Mouse (Mus musculus) neural tube, embryonic 11.5 days (tissue): ENCODE results near the gene Esp38. TPM values are rescaled to one million over a fixed set of nuclear protein-coding genes. Genes with fewer than 3 reads are reported as not detected.
"Not testable (repeated sequence)": the region's sequence is repeated elsewhere in the genome, so short reads cannot be mapped to it uniquely, and the experiment has no call there.

Experiments
- ATAC-seq: fragments of 200-750 bp; cut with Nextera tagmentation; 2 replicates; pipeline ENCODE4 v1.8.0; 2017; ENCODE audit warnings: moderate number of reproducible peaks, mild to moderate bottlenecking, moderate TSS enrichment, moderate library complexity; ENCODE audit not compliant: insufficient read depth, low FRiP score, low TSS enrichment
- DNase-seq: peaks from one replicate; pipeline ENCODE4 v3.0.0-alpha.2; 2015; ENCODE audit warnings: low spot score
- H3K27ac ChIP-seq: fragments of 300-500 bp; sonication (generic); 2 replicates; pipeline ENCODE4 v1.5.1; 2014; ENCODE audit warnings: low read depth, mild to moderate bottlenecking, low read length
- H3K27me3 ChIP-seq: fragments of 300-500 bp; sonication (generic); 2 replicates; pipeline ENCODE4 v1.6.1; 2014; ENCODE audit warnings: mild to moderate bottlenecking, low read length, mixed read lengths; ENCODE audit not compliant: control insufficient read depth, insufficient read depth
- H3K36me3 ChIP-seq: fragments of 300-500 bp; sonication (generic); 2 replicates; pipeline ENCODE4 v1.6.1; 2014; ENCODE audit warnings: mild to moderate bottlenecking, low read length, moderate library complexity, mixed read lengths; ENCODE audit not compliant: control insufficient read depth, insufficient read depth
- H3K4me1 ChIP-seq: fragments of 300-500 bp; sonication (generic); 2 replicates; pipeline ENCODE4 v1.6.1; 2014; ENCODE audit warnings: low read length, mixed read lengths; ENCODE audit not compliant: control insufficient read depth, insufficient read depth
- H3K4me2 ChIP-seq: fragments of 300-500 bp; sonication (generic); 2 replicates; pipeline ENCODE4 v1.6.1; 2014; ENCODE audit warnings: low read depth, mild to moderate bottlenecking, moderate library complexity
- H3K4me3 ChIP-seq: fragments of 300-500 bp; sonication (generic); 2 replicates; pipeline ENCODE4 v1.5.1; 2014; ENCODE audit warnings: low read depth, low read length
- H3K9ac ChIP-seq: fragments of 300-500 bp; sonication (generic); 2 replicates; pipeline ENCODE4 v1.6.1; 2014; ENCODE audit warnings: mild to moderate bottlenecking, low read length
- H3K9me3 ChIP-seq: fragments of 300-500 bp; sonication (generic); 2 replicates; pipeline ENCODE4 v1.6.1; 2016; ENCODE audit warnings: low read length; ENCODE audit not compliant: control insufficient read depth
- WGBS: fragments of 180-500 bp; shearing (Covaris S2); extraction: QIAGEN DNeasy Blood & Tissue Kit; methylation state at CpG from one replicate; pipeline ENCODE4 v1.1.7; 2014; 5-methylcytosine and 5-hydroxymethylcytosine counted together
- polyA plus RNA-seq: library from polyadenylated mRNA; unstranded; fragments of >200 nt; fragmentation: Nextera tagmentation; extraction: Ambion mirVana; gene quantifications from 2 replicates; pipeline ENCODE4 v1.2.1, GENCODE M21; 2014

The Esp38 gene
- polyA plus RNA-seq = not detected in 2 replicates

- Histone ChIP-seq H3K4me2 (no peak within 1 kb of the TSS), H3K9ac (no peak within 1 kb of the TSS), H3K9me3 (no peaks in the 10 kb centered on the region), H3K4me1 (no peaks in the 10 kb centered on the region), H3K36me3 (no peaks in the 10 kb centered on the region), H3K4me3 (no peak within 1 kb of the TSS), H3K27ac (no peak within 1 kb of the TSS), H3K27me3 (no peaks in the 10 kb centered on the region)
- DNase-seq (no peak), ATAC-seq (no peak)
- WGBS = 86% methylated on average over 3 of the region's 3 CpGs
Measured at GRCm38 (mm10) chr17:39950220-39950619, at the start of gene Esp38. Gene Esp38, plus strand, starts transcription at chr17:39950520.

- WGBS = 57% methylated on average over 8 of the region's 8 CpGs
- DNase-seq, H3K9ac ChIP-seq, ATAC-seq, H3K9me3 ChIP-seq, H3K27ac ChIP-seq, H3K4me3 ChIP-seq, H3K36me3 ChIP-seq, H3K4me2 ChIP-seq, H3K4me1 ChIP-seq, H3K27me3 ChIP-seq: not testable (repeated sequence)
Measured at GRCm38 (mm10) chr17:39902928-39903545, 47.3 kb upstream of the Esp38 start.

Other genes with a start within 250 kb of the Esp38 start
- not detected in 2 replicates for gene AC192777.2, start 144.9 kb downstream of the Esp38 start, polyA plus RNA-seq